Mouse (Mus musculus): ENCODE results near the gene Large2.

GRCm38 (mm10) chr2:92359301-92359700 lies 15.4 kb downstream of the Large2 start:
- no peak for TF ChIP-seq POLR2A (IDR thresholded peaks at IDR 0.05; ENCODE audit: low read depth, low read length)
- TF ChIP-seq CTCF (IDR thresholded peaks at IDR 0.05; ENCODE audit: borderline replicate concordance, insufficient read depth, low read length), result no peak

Data from embryonic fibroblast, embryonic 13.5 days (primary cell).